Mouse (Mus musculus): Measurements from ENCODE around the gene Lyl1. TPM values are rescaled to one million over a fixed set of nuclear protein-coding genes. Genes with fewer than 3 reads are reported as not detected.
A peak's percentile ranks its signal among the peaks of the same experiment; 100 is the strongest.

The Lyl1 gene
- 1 to 10 TPM; 6.5 to 7.2 TPM for total RNA-seq (2021)
- long read RNA-seq, experiment 1, partial matches to known transcripts, result 0 of 1 reads
- long read RNA-seq, experiment 1, other reads (novel, unspliced or antisense), result 1 of 1 reads
- long read RNA-seq, experiment 2, partial matches to known transcripts, result 0 of 3 reads
- long read RNA-seq, experiment 2, other reads (novel, unspliced or antisense), result 2 of 3 reads

- no peak for DNase-seq (ENCODE audit: low spot score in 2 of 2)
These were observed at the start of gene Lyl1 for GRCm38 (mm10) chr8:84700941-84701911. Gene Lyl1, plus strand, starts transcription at chr8:84701457.

- no peak for DNase-seq (ENCODE audit: low spot score in 2 of 2)
These were observed 48.1 kb upstream of the Lyl1 start for GRCm38 (mm10) chr8:84653092-84653631.

- DNase-seq (ENCODE audit: low spot score in 2 of 2), result no peak
These were observed 46.7 kb upstream of the Lyl1 start for GRCm38 (mm10) chr8:84654597-84654996.

- DNase-seq (ENCODE audit: low spot score in 2 of 2), result no peak
These were observed 45.7 kb upstream of the Lyl1 start for GRCm38 (mm10) chr8:84655336-84656190.

- DNase-seq (ENCODE audit: low spot score in 2 of 2), result no peak
These were observed 45.1 kb upstream of the Lyl1 start for GRCm38 (mm10) chr8:84656191-84656525.

GRCm38 (mm10) chr8:84656641-84657126 is 44.6 kb upstream of the Lyl1 start:
- no peak for DNase-seq (ENCODE audit: low spot score in 2 of 2)

- no peak for DNase-seq (ENCODE audit: low spot score in 2 of 2)
These were observed 44.1 kb upstream of the Lyl1 start for GRCm38 (mm10) chr8:84657203-84657602.

GRCm38 (mm10) chr8:84657680-84658079 is 43.6 kb upstream of the Lyl1 start:
- no peak for DNase-seq (ENCODE audit: low spot score in 2 of 2)

- DNase-seq (ENCODE audit: low spot score in 2 of 2), result no peak
These were observed 42.3 kb upstream of the Lyl1 start for GRCm38 (mm10) chr8:84658951-84659350.

- DNase-seq (ENCODE audit: low spot score in 2 of 2), result no peak
These were observed 41.1 kb upstream of the Lyl1 start for GRCm38 (mm10) chr8:84659936-84660818.

- peak in 1 of 2 experiments; percentile 33 for DNase-seq (ENCODE audit: low spot score in 2 of 2)
These were observed 40.3 kb upstream of the Lyl1 start for GRCm38 (mm10) chr8:84660819-84661457.

- DNase-seq (ENCODE audit: low spot score in 2 of 2), result peak; percentile 61 to 76
These were observed 39.8 kb upstream of the Lyl1 start for GRCm38 (mm10) chr8:84661458-84661871.

- no peak for DNase-seq (ENCODE audit: low spot score in 2 of 2)
These were observed 39.2 kb upstream of the Lyl1 start for GRCm38 (mm10) chr8:84661961-84662571.

- DNase-seq (ENCODE audit: low spot score in 2 of 2), result peak; percentile 86 to 89
These were observed 38.6 kb upstream of the Lyl1 start, which contains the start of gene Ier2 for GRCm38 (mm10) chr8:84662581-84663065. Gene Ier2, minus strand, starts transcription at chr8:84662852.

- DNase-seq (ENCODE audit: low spot score in 2 of 2), result peak; percentile 82 to 87
These were observed 37.6 kb upstream of the Lyl1 start for GRCm38 (mm10) chr8:84663483-84664327.

- DNase-seq (ENCODE audit: low spot score in 2 of 2), result peak; percentile 48 to 60
These were observed 36.5 kb upstream of the Lyl1 start for GRCm38 (mm10) chr8:84664566-84665384.

- DNase-seq (ENCODE audit: low spot score in 2 of 2), result no peak
These were observed 35.8 kb upstream of the Lyl1 start for GRCm38 (mm10) chr8:84665385-84665893.

Data from adrenal gland, postnatal 4 days (tissue).